Mouse (Mus musculus) intestine, postnatal 0 days (tissue): ENCODE measurements around the gene Arhgef11. TPM values are rescaled to one million over a fixed set of nuclear protein-coding genes. Genes with fewer than 3 reads are reported as not detected.

ENCODE experiments used
- ATAC-seq: fragments of 200-750 bp; cut with Nextera tagmentation; 2 replicates; pipeline ENCODE4 v1.8.0; 2017; ENCODE audit warnings: mild to moderate bottlenecking, moderate TSS enrichment, moderate library complexity
- H3K27ac ChIP-seq: fragments of 300-500 bp; sonication (generic); 2 replicates; pipeline ENCODE4 v1.5.1; 2014; ENCODE audit warnings: mild to moderate bottlenecking, low read depth, low read length, moderate library complexity
- H3K27me3 ChIP-seq: fragments of 300-500 bp; sonication (generic); replicated peaks from 2 replicates; pipeline ENCODE4 v1.6.1; 2014; ENCODE audit warnings: low read length, mixed read lengths; ENCODE audit not compliant: control insufficient read depth, insufficient read depth
- H3K36me3 ChIP-seq: fragments of 300-500 bp; sonication (generic); 2 replicates; pipeline ENCODE4 v1.6.1; 2014; ENCODE audit warnings: mild to moderate bottlenecking, moderate library complexity; ENCODE audit not compliant: control insufficient read depth, insufficient read depth
- H3K4me1 ChIP-seq: fragments of 300-500 bp; sonication (generic); replicated peaks from 2 replicates; pipeline ENCODE4 v1.6.1; 2014; ENCODE audit warnings: antibody characterized with exemption, low read length, mixed read lengths; ENCODE audit not compliant: control insufficient read depth, insufficient read depth
- H3K4me2 ChIP-seq: fragments of 300-500 bp; sonication (generic); replicated peaks from 2 replicates; pipeline ENCODE4 v1.6.1; 2014; ENCODE audit warnings: low read depth, mild to moderate bottlenecking, moderate library complexity
- H3K4me3 ChIP-seq: fragments of 300-500 bp; sonication (generic); 2 replicates; pipeline ENCODE4 v1.5.1; 2014; ENCODE audit warnings: low read depth, low read length
- H3K9ac ChIP-seq: fragments of 300-500 bp; sonication (generic); 2 replicates; pipeline ENCODE4 v1.6.1; 2014; ENCODE audit warnings: mild to moderate bottlenecking, low read depth, low read length
- H3K9me3 ChIP-seq: fragments of 300-500 bp; sonication (generic); 2 replicates; pipeline ENCODE4 v1.6.1; 2016; ENCODE audit warnings: mixed run types; ENCODE audit not compliant: control insufficient read depth
- CTCF ChIP-seq: sonication (generic); IDR thresholded peaks from 2 replicates; pipeline ENCODE4 v1.5.1; 2016; ENCODE audit warnings: low read depth, mild to moderate bottlenecking, control low read depth, antibody characterized with exemption, moderate library complexity
- WGBS: fragments of 180-500 bp; shearing (Covaris S2); extraction: QIAGEN DNeasy Blood & Tissue Kit; methylation state at CpG from one replicate; pipeline ENCODE4 v1.1.7; 2014; 5-methylcytosine and 5-hydroxymethylcytosine counted together
- polyA plus RNA-seq: library from polyadenylated mRNA; unstranded; fragments of >200 nt; fragmentation: Nextera tagmentation; extraction: Ambion mirVana; gene quantifications from 2 replicates; pipeline ENCODE4 v1.2.1, GENCODE M21; 2015

The Arhgef11 gene
- polyA plus RNA-seq, 1 experiment from 2014 or later, result 6.5 TPM

DNA sequence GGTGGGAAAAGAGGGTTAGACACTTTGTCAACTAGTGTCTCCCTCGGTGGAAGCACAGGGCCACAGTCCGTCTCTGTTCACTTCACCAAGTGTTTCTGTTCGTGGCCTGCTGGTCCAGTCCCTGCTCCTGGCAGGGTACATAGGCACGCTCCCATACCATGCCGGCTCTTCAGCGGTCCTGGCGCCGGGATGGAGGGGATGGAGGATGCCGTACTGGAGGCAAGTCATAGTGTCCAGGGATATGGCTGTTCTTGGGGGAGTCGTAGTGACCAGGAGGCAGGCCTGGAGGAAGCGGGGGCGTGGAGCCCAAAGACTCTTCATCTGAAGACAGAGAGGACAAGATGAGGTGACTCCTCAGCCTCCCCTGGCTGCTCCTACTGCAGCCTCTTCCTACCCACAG lies 132.6 kb downstream of the Arhgef11 start:
- Histone ChIP-seq H3K4me3 (no peak overlapping the region), H3K4me2 (no peak overlapping the region), H3K9ac (no peak overlapping the region), H3K27ac (no peak overlapping the region), H3K36me3 (peaks cover 26% of the 10 kb centered on the region; the same call in 1 of the 2 replicates), H3K4me1 (peaks cover 5% of the 10 kb centered on the region; the same call in 1 of the 2 replicates), H3K27me3 (no peaks in the 10 kb centered on the region), H3K9me3 (no peaks in the 10 kb centered on the region)
- ATAC-seq, result no peak
- WGBS, result 89% methylated on average over 12 of the region's 12 CpGs
- no peak for TF ChIP-seq CTCF

DNA sequence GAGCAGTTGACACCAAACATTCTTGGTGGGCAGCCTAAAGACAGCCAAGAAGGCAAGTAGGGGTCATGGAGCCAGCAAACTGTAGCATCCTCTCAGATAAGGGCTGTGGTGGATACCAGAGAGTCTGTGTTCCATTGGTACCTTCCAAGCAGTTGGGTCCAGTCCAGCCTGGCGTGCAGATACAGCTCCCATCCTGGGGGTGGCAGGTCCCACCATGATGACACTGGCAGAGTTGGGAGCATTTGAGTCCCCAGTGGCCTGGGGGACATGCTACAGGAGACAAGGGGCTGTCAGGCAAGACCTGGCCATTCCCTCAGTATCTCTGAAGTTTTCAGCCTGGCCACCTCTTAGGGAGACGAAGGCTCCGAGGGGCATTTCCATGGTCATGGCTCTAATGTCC lies 135.2 kb downstream of the Arhgef11 start:
- no peak for TF ChIP-seq CTCF
- Histone ChIP-seq H3K27me3 (no peaks in the 10 kb centered on the region), H3K9ac (no peak overlapping the region), H3K27ac (no peak overlapping the region), H3K4me2 (no peak overlapping the region), H3K9me3 (no peaks in the 10 kb centered on the region), H3K4me1 (peaks cover 5% of the 10 kb centered on the region; the same call in 1 of the 2 replicates), H3K4me3 (no peak overlapping the region), H3K36me3 (peaks cover 30% of the 10 kb centered on the region; the same call in 1 of the 2 replicates)
- WGBS, result 83% methylated on average over 3 of the region's 3 CpGs
- no peak for ATAC-seq

DNA sequence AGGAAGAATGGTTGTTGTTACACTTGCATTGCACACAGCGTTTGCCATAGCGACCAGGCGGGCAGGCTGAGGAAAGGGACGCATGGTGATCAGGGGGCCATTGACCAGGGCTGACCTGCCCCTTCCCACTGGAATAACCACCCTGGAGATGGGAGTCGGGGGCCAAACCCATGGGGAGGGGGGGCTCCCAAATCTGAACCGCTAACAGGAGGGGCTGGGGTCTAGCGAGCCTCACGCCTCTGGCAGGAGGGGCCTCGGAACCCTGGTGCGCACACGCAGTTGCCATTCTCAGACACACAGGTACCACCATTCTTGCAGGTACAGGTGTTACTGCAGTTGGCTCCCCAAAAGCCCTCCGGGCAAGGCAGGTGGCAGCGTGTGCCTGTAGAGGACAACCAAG lies 136.5 kb downstream of the Arhgef11 start:
- H3K4me2 ChIP-seq, result no peak overlapping the region
- no peak for TF ChIP-seq CTCF
- H3K4me1 ChIP-seq, result no peaks in the 10 kb centered on the region
- no peak overlapping the region for H3K27ac ChIP-seq
- H3K36me3 ChIP-seq, result peaks cover 30% of the 10 kb centered on the region; the same call in 1 of the 2 replicates
- ATAC-seq, result no peak
- H3K27me3 ChIP-seq, result no peaks in the 10 kb centered on the region
- no peak overlapping the region for H3K9ac ChIP-seq
- no peak overlapping the region for H3K4me3 ChIP-seq
- no peaks in the 10 kb centered on the region for H3K9me3 ChIP-seq
- 88% methylated on average over 13 of the region's 13 CpGs for WGBS

DNA sequence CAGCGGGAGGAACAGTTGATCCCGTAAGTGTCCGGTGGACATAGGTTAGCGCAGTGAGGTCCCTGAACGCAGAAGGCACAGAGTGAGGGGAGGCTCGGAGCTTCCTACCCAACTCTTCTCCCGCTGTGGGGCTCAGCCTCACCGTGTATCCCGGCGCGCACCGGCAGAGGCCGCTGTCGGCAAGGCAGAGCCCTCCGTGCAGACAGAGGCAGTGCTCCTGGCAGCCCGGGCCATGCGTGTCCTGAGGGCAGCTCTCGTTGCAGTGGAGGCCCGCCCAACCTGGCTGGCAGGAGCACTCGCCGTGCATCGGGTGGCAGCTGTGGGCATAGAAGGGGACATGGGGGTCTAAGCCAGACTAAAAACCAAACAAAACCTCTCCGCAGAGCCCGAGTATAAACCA lies 138.6 kb downstream of the Arhgef11 start:
- H3K4me3 ChIP-seq, result no peak overlapping the region
- WGBS, result 5% methylated on average over 24 of the region's 24 CpGs
- H3K27me3 ChIP-seq, result no peaks in the 10 kb centered on the region
- H3K4me2 ChIP-seq, result peak overlapping the region; percentile 48
- peak; percentile 75 for ATAC-seq
- no peak overlapping the region for H3K27ac ChIP-seq
- peaks cover 30% of the 10 kb centered on the region; the same call in 1 of the 2 replicates for H3K36me3 ChIP-seq
- TF ChIP-seq CTCF, result peak; percentile 99
- H3K4me1 ChIP-seq, result no peaks in the 10 kb centered on the region
- no peak overlapping the region for H3K9ac ChIP-seq
- H3K9me3 ChIP-seq, result no peaks in the 10 kb centered on the region

DNA sequence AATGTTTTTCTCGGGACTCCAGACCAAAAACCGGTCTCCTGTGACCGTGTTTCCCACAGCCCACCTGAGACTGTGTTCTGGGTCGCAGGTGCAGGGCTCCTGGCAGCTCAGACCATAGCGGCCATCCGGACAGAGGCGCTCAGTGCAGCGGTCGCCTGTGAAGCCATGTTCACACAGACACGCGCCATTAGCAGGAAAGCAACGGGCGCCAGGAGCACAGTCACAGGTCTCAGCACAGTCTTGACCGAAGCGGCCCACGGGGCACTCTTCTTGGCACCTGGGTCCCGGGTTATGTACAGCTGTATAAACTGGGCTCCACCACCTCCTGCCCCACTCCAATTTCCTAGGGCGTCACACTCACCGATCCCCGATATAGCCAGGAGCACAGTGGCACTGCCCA lies 139.1 kb downstream of the Arhgef11 start:
- no peak for TF ChIP-seq CTCF
- H3K4me1 ChIP-seq, result no peaks in the 10 kb centered on the region
- H3K27ac ChIP-seq, result no peak overlapping the region
- no peak for ATAC-seq
- 66% methylated on average over 20 of the region's 20 CpGs for WGBS
- no peaks in the 10 kb centered on the region for H3K9me3 ChIP-seq
- no peaks in the 10 kb centered on the region for H3K27me3 ChIP-seq
- H3K9ac ChIP-seq, result no peak overlapping the region
- H3K36me3 ChIP-seq, result peaks cover 28% of the 10 kb centered on the region; the same call in 1 of the 2 replicates
- H3K4me2 ChIP-seq, result no peak overlapping the region
- no peak overlapping the region for H3K4me3 ChIP-seq

DNA sequence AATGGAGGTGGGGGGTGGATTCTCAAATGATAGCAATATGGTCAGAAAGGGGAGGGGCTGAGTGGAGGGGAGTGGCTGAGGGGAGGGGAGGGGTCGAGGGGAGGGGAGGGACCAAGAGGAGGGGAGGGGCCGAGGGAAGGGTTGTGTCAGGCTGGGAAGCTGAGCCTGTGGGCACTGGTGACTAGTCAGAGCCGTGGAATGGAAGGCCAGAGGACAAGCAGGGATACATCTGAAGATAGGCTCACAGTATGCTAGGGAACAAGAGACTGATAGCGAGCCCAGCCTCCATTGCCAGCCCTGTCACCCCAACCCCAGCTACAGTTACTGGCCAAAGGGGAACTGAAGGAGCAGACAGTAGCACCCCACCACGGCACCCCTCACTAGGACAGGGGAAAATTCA lies 141.3 kb downstream of the Arhgef11 start:
- no peak for TF ChIP-seq CTCF
- no peaks in the 10 kb centered on the region for H3K4me1 ChIP-seq
- no peaks in the 10 kb centered on the region for H3K9me3 ChIP-seq
- no peak overlapping the region for H3K4me2 ChIP-seq
- H3K36me3 ChIP-seq, result peaks cover 14% of the 10 kb centered on the region; the same call in 1 of the 2 replicates
- no peak overlapping the region for H3K4me3 ChIP-seq
- 53% methylated on average over 4 of the region's 5 CpGs for WGBS
- no peak overlapping the region for H3K27ac ChIP-seq
- no peaks in the 10 kb centered on the region for H3K27me3 ChIP-seq
- ATAC-seq, result no peak
- no peak overlapping the region for H3K9ac ChIP-seq
